Mouse (Mus musculus): ENCODE results near the gene Jak1. TPM values are rescaled to one million over a fixed set of nuclear protein-coding genes. Genes with fewer than 3 reads are reported as not detected.
"Not testable (repeated sequence)": the region's sequence is repeated elsewhere in the genome, so short reads cannot be mapped to it uniquely, and the experiment has no call there.

The Jak1 gene
- polyA plus RNA-seq, 1 experiment from 2014 or later: 70.3 TPM

GRCm38 (mm10) chr4:101275881-101276280 lies 10.8 kb upstream of the Jak1 start:
- Histone ChIP-seq H3K27me3 (no peaks in the 10 kb centered on the region), H3K4me1 (replicated peaks) (peaks cover 9% of the 10 kb centered on the region), H3K27ac (no peak overlapping the region), H3K9me3 (no peaks in the 10 kb centered on the region), H3K4me2 (no peak overlapping the region), H3K9ac (replicated peaks) (no peak overlapping the region), H3K4me3 (replicated peaks) (no peak overlapping the region), H3K36me3 (no peaks in the 10 kb centered on the region)
- ATAC-seq (ENCODE audit: insufficient number of reproducible peaks, insufficient read depth, low FRiP score, low TSS enrichment, low read depth): no peak
- WGBS: 90% methylated on average over 3 of the region's 3 CpGs

DNA sequence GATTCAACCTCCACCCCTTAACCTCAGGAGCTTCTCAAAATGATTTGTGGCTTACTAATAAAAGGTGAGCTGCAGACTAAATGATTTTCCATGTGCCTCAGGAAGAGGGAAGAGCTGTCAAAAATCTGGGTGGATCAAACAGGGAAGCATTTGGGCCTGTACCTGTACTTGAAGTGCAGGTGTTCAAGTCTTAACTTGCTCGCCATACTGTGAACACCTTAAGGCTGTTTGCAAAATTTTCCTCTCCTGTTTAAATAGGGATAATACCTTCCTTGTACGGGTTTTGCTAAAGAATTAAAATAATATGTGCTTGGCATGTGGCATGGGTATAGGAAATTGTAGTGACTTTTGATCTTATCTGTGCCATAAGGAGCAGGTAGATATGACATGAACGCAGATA lies 5.7 kb upstream of the Jak1 start:
- Histone ChIP-seq H3K36me3 (no peaks in the 10 kb centered on the region), H3K4me2 (no peak overlapping the region), H3K9me3 (no peaks in the 10 kb centered on the region), H3K4me1 (replicated peaks) (no peaks in the 10 kb centered on the region), H3K4me3 (replicated peaks) (no peak overlapping the region), H3K27ac (no peak overlapping the region), H3K9ac (replicated peaks) (no peak overlapping the region), H3K27me3 (no peaks in the 10 kb centered on the region)
- WGBS: 85% methylated on average over 3 of the region's 3 CpGs
- no peak for ATAC-seq (ENCODE audit: insufficient number of reproducible peaks, insufficient read depth, low FRiP score, low TSS enrichment, low read depth)

DNA sequence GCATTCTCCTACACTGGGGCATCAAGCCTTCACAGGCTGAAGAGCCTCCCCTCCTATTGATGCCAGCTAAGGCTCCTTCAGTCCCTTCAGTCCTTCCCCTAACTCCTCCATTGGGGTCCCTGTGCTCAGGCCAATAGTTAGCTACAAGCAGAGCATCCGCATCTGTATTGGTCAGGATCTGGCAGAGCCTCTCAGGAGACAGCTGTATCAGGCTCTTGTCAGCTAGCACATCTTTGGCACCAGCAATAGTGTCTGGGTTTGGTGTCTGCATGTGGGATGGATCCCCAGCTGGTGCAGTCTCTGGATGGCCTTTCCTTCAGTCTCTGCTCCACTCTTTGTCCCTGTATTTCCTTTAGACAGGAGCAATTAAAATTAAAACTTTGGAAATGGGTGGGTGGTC lies 3.4 kb upstream of the Jak1 start:
- H3K9ac ChIP-seq (replicated peaks); H3K27me3 ChIP-seq; H3K4me3 ChIP-seq (replicated peaks); ATAC-seq (ENCODE audit: insufficient number of reproducible peaks, insufficient read depth, low FRiP score, low TSS enrichment, low read depth); H3K4me2 ChIP-seq; H3K4me1 ChIP-seq (replicated peaks); H3K27ac ChIP-seq; H3K9me3 ChIP-seq; H3K36me3 ChIP-seq: not testable (repeated sequence)
- WGBS: 77% methylated on average over 1 of the region's 1 CpGs

DNA sequence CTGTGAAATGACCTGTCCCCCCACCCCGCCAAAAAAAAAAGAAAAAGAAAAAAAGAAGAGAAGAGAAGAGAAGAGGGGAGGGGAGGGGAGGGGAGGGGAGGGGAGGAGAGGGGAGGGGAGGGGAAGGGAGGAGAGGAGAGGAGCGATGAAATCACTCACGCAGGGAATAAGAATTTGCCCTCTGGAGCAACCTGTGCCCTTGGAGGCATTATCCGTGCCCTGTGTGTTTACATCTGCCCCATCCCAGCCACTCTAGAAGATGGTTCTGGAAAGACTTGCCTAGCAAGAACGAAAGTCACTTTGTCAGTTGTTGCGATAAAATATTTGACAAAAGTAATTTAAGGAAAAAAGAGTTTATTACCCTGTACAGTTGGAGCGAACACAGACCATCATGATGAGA lies 441 bp upstream of the Jak1 start:
- ATAC-seq (ENCODE audit: insufficient number of reproducible peaks, insufficient read depth, low FRiP score, low TSS enrichment, low read depth): no peak
- Histone ChIP-seq H3K4me1 (replicated peaks) (peaks cover 10% of the 10 kb centered on the region; the same call in 1 of the 2 replicates), H3K27ac (no peak overlapping the region), H3K9me3 (no peaks in the 10 kb centered on the region), H3K4me2 (peak overlapping the region; percentile 83), H3K4me3 (replicated peaks) (peak overlapping the region; percentile 97), H3K36me3 (no peaks in the 10 kb centered on the region), H3K27me3 (no peaks in the 10 kb centered on the region), H3K9ac (replicated peaks) (no peak overlapping the region)
- 30% methylated on average over 6 of the region's 7 CpGs for WGBS

DNA sequence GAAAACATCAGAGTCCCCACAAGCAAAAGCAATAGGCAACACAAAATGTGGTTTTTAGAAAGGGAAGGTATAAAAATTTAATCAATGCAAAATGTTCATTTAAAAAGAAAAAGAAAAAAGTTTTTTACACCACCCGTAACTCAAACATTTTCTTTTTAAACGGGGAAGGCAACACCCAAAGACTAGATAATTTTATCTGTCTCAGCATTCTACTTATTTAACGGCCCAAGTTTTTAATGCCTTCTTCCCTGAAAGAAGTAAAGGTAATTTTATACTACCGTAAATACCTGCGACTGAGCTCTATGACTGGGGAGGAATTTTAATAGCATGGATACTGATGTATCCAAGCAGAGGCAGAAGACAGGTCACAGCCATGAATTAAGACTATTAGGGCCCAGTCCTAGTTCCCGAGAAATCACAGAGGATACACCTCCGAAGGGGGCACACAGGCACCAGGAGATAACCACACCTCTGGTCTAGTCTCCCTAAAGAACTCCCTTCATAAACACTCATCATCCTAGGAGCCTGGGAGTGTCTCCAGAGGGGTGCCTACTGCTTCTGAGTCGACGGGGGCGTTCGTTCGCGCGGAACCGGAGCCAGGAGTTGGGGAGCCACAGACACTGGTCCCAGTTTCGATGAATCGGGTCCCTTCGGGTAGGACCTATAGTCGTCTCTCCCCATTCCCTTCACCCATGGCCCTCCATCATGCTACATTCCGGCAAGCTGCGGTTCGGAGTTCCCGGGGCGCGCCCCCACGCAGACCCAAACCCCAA lies 928 bp downstream of the Jak1 start:
- 5% methylated on average over 26 of the region's 26 CpGs for WGBS
- Histone ChIP-seq H3K4me1 (replicated peaks) (peaks cover 10% of the 10 kb centered on the region; the same call in 1 of the 2 replicates), H3K4me2 (peak overlapping the region; percentile 83), H3K27me3 (no peaks in the 10 kb centered on the region), H3K9me3 (no peaks in the 10 kb centered on the region), H3K4me3 (replicated peaks) (peak overlapping the region; percentile 97), H3K36me3 (no peaks in the 10 kb centered on the region), H3K9ac (replicated peaks) (peak overlapping the region; percentile 89), H3K27ac (peak overlapping the region; percentile 91)
- peak; percentile 8; the same call in 1 of the 2 replicates for ATAC-seq (ENCODE audit: insufficient number of reproducible peaks, insufficient read depth, low FRiP score, low TSS enrichment, low read depth)

DNA sequence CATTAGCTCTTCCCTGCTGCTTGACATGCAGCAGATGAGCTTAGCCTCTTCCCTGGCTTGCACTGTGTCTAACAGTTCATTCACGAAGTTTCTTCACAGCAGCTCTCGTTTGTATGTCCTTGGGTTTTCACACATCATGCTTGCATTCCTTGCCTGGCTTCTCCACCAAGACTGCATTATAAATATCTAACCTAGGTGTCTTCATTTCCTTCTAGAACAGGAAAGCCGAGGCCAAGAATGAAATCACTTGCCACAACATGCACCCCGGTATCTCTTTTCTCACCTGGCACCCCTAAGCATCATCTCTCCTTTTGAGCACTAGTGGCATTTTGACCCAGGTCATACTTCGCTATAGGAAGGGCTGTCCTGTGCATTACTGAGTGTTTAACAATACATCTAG lies 3.5 kb downstream of the Jak1 start:
- Histone ChIP-seq H3K27me3 (no peaks in the 10 kb centered on the region), H3K4me3 (replicated peaks) (no peak overlapping the region), H3K4me1 (replicated peaks) (peaks cover 10% of the 10 kb centered on the region; the same call in 1 of the 2 replicates), H3K27ac (no peak overlapping the region), H3K9ac (replicated peaks) (no peak overlapping the region), H3K4me2 (no peak overlapping the region), H3K36me3 (no peaks in the 10 kb centered on the region), H3K9me3 (no peaks in the 10 kb centered on the region)
- 85% methylated on average over 5 of the region's 5 CpGs for WGBS
- ATAC-seq (ENCODE audit: insufficient number of reproducible peaks, insufficient read depth, low FRiP score, low TSS enrichment, low read depth): no peak

DNA sequence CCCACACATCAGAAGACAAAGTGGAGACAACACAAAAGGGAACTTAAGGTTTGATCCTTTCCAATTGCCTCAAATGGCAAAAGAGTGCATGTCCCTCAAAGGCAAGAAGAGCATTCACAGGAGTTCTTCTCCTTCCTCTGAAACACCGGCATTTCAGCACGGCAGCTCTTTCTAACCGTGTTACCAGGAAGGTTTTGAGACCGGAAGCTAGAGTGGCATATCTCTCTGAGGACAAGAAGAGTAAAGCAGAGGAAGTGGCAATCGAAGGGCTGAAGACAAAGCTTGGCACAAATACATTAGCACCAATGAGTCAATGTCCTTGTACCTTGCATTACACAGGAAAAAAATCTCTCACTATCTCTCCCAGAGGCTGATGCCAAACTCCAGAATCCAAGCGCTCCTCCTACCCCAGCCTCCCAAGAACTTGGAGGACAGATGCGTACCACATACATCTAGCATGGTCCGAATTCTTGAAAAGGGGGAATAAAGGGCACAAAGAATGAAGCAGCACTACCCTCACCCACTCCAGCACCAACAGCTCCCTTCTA lies 4.3 kb downstream of the Jak1 start:
- H3K9ac ChIP-seq (replicated peaks): no peak overlapping the region
- H3K27me3 ChIP-seq: no peaks in the 10 kb centered on the region

DNA sequence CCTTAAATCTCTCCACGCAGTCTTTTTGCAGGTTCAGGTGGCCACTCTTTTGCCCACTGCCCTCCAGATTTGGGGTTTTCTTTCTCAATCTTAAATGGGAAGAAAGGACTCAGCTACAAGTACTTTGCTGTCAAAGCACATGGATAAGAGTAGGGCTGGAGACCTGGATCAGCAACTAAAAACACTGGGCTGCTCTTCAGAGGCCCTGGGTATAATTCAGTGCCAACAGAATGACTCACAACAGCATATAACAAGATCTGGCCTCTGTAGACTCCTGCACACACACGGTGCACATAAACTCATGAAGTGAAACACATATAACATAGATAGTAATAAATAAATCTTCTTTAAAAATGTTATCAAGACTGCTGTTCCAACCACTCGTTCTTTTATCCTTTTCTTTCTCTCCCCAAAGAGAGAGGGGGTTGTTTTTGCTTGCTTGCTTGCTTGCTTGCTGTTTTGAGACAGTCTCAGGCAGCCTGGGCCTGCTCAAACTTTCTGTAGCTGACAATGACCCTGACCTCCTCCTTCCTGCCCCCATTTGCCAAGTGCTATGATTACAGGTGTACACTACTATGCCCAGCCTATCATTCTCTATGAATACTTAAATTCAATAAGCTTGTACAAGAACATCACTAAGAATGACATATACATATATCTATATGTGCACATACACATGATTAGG lies 8.4 kb downstream of the Jak1 start:
- WGBS: 83% methylated on average over 3 of the region's 3 CpGs
- ATAC-seq (ENCODE audit: insufficient number of reproducible peaks, insufficient read depth, low FRiP score, low TSS enrichment, low read depth): no peak

More for the DNA sequence above, 4.3 kb downstream of the Jak1 start:
- H3K4me3 ChIP-seq (replicated peaks): no peak overlapping the region
- no peak overlapping the region for H3K4me2 ChIP-seq
- peaks cover 10% of the 10 kb centered on the region; the same call in 1 of the 2 replicates for H3K4me1 ChIP-seq (replicated peaks)
- H3K36me3 ChIP-seq: no peaks in the 10 kb centered on the region
- ATAC-seq (ENCODE audit: insufficient number of reproducible peaks, insufficient read depth, low FRiP score, low TSS enrichment, low read depth): no peak
- H3K27ac ChIP-seq: no peak overlapping the region
- no peaks in the 10 kb centered on the region for H3K9me3 ChIP-seq
- WGBS: 89% methylated on average over 8 of the region's 8 CpGs

GRCm38 (mm10) chr4:101254606-101255349 lies 10.3 kb downstream of the Jak1 start:
- Histone ChIP-seq H3K4me3 (replicated peaks) (no peak overlapping the region), H3K9ac (replicated peaks) (no peak overlapping the region), H3K9me3 (no peaks in the 10 kb centered on the region), H3K36me3 (no peaks in the 10 kb centered on the region), H3K27me3 (no peaks in the 10 kb centered on the region), H3K4me1 (replicated peaks) (peaks cover 27% of the 10 kb centered on the region; the same call in 1 of the 2 replicates), H3K4me2 (no peak overlapping the region), H3K27ac (no peak overlapping the region)
- 80% methylated on average over 8 of the region's 8 CpGs for WGBS
- no peak for ATAC-seq (ENCODE audit: insufficient number of reproducible peaks, insufficient read depth, low FRiP score, low TSS enrichment, low read depth)

More for the DNA sequence above, 8.4 kb downstream of the Jak1 start:
- no peak overlapping the region for H3K4me3 ChIP-seq (replicated peaks)
- H3K27me3 ChIP-seq: no peaks in the 10 kb centered on the region
- H3K4me2 ChIP-seq: no peak overlapping the region
- H3K27ac ChIP-seq: no peak overlapping the region
- no peak overlapping the region for H3K9ac ChIP-seq (replicated peaks)
- H3K4me1 ChIP-seq (replicated peaks): peaks cover 18% of the 10 kb centered on the region; the same call in 1 of the 2 replicates
- H3K9me3 ChIP-seq: no peaks in the 10 kb centered on the region
- no peaks in the 10 kb centered on the region for H3K36me3 ChIP-seq

- H3K9ac ChIP-seq (replicated peaks): no peak overlapping the region
- no peak for ATAC-seq (ENCODE audit: insufficient number of reproducible peaks, insufficient read depth, low FRiP score, low TSS enrichment, low read depth)
- no peaks in the 10 kb centered on the region for H3K9me3 ChIP-seq
- 95% methylated on average over 7 of the region's 7 CpGs for WGBS
- H3K4me3 ChIP-seq (replicated peaks): no peak overlapping the region
- no peaks in the 10 kb centered on the region for H3K27me3 ChIP-seq
- no peaks in the 10 kb centered on the region for H3K36me3 ChIP-seq
- H3K4me2 ChIP-seq: no peak overlapping the region
- no peak overlapping the region for H3K27ac ChIP-seq
- H3K4me1 ChIP-seq (replicated peaks): peaks cover 27% of the 10 kb centered on the region; the same call in 1 of the 2 replicates
Observed at GRCm38 (mm10) chr4:101254015-101254414, 11.1 kb downstream of the Jak1 start.

Data from limb, embryonic 12.5 days (tissue).